Mouse (Mus musculus) lung, adult 2 months (tissue): ENCODE results near the gene Hist1h2ao.

Experiments
- CTCF ChIP-seq: fragments of 200-500 bp; IDR thresholded peaks from 2 replicates; pipeline ENCODE4 v1.5.1; 2011; ENCODE audit warnings: mild to moderate bottlenecking, low read length, control low read depth; ENCODE audit not compliant: insufficient read depth
- POLR2A ChIP-seq: fragments of 200-500 bp; IDR thresholded peaks from 2 replicates; pipeline ENCODE4 v1.6.1; 2011; ENCODE audit warnings: low read depth, mild to moderate bottlenecking, control low read depth, low read length, borderline replicate concordance; ENCODE audit errors: extremely low read depth

- no peak for TF ChIP-seq CTCF
- TF ChIP-seq POLR2A = no peak
Measured at GRCm38 (mm10) chr13:21781639-21782038, 28.6 kb upstream of the Hist1h2ao start.
